Mouse (Mus musculus) CH12F3 (cell line): Measurements from ENCODE around the gene Olfr1367.

ENCODE experiments used
- in situ Hi-C: fragments of 300-500 bp; cut with MboI; formaldehyde crosslinking; loops from 2 replicates; pipeline ENCODE4 v1.14.3; 2020; ENCODE audit warnings: low sequenced_read_pairs

Gene Olfr1367

DNA sequence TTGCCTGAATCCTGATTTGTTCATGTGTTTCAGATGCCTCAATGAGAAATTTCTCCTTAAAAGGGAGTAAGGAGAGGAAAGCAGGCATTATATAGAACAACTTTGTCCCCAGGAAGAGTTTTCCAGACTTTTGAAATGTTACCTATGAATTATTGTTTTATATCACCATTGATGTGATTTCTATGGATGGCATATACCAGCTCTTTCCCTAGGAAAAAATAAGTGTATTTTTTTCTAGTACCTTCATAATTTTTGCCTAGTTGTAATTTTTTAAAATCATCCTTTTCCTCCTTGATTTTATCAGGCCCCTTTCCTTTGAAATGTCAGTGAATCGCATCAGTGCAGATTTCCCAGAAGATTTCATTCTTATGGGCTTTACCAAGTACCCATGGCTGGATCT lies at the start of gene Olfr1367:
Olfr1367 (plus strand) TSS at position 301 of the 400 bp plus-strand sequence.
- in situ Hi-C loops: no loop called here

DNA sequence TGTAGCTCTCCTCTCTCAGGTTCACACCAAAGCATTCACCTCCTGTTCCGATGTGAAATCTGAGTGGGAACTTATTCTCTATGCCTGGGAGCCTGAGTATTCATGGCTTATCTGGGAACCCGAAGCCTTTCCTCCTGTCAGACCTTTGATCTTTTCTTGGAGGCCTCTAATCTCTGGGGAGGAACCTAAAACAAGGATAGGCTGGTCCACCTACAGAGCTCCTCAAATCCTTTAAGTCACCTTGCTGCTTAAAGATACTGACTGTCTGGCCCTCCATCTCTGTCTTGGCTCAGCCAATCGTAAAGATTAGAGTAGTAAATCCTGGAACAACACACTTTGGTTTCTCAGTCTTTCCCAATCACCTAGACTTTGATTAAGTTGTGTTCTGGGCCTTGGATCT lies 48.2 kb upstream of the Olfr1367 start:
- in situ Hi-C loops: no loop called here

GRCm38 (mm10) chr13:21304483-21305066 lies 42.1 kb upstream of the Olfr1367 start:
- in situ Hi-C loops: no loop called here

DNA sequence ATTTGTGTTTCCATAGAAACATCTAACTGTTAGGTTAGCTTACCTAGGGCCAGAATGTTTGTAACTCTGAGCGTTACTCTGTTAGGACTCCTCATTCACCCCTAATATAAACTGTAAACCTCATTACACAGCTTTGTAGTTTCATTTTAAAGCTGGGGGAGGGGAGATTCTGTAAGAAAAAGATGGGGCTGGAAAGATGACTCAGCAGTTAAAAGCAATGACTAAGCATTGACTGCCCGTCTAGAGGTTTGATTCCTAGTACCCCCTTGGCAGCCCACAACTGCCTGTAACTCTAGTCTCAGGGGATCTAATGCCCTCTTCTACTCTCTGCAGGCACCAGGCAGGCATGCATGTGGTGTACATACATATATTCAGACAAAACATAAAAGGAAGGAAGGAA lies 36.9 kb upstream of the Olfr1367 start:
- in situ Hi-C loops: no loop called here

DNA sequence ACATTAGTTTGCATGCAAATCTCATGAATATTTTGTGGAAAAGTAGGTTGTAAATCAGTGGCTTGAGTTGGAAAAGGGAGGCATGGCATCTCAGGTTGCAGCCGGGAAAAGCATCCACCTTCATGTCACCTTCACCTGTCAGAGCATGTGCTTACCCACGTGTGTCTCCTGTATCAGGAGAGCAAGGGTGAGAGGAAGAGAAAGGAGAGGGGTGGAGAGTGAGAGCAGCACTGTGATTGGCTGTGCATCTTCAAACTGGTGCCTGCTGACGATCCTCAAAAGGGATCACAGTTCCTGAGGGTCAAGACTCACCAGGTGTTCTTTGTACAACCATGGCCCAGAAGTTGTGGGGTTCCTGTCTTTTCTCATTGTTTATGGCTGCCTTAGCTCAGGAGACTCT lies 34.8 kb upstream of the Olfr1367 start, which contains the start of gene Gpx6:
Gpx6 (plus strand) TSS at position 200 of the 400 bp plus-strand sequence.
- in situ Hi-C loops: no loop called here

GRCm38 (mm10) chr13:21312854-21313253 lies 33.9 kb upstream of the Olfr1367 start:
- in situ Hi-C loops: no loop called here

- in situ Hi-C loops: no loop called here
These were observed 32.8 kb upstream of the Olfr1367 start for GRCm38 (mm10) chr13:21313903-21314302.

GRCm38 (mm10) chr13:21320262-21320661 lies 26.4 kb upstream of the Olfr1367 start:
- in situ Hi-C loops: no loop called here

DNA sequence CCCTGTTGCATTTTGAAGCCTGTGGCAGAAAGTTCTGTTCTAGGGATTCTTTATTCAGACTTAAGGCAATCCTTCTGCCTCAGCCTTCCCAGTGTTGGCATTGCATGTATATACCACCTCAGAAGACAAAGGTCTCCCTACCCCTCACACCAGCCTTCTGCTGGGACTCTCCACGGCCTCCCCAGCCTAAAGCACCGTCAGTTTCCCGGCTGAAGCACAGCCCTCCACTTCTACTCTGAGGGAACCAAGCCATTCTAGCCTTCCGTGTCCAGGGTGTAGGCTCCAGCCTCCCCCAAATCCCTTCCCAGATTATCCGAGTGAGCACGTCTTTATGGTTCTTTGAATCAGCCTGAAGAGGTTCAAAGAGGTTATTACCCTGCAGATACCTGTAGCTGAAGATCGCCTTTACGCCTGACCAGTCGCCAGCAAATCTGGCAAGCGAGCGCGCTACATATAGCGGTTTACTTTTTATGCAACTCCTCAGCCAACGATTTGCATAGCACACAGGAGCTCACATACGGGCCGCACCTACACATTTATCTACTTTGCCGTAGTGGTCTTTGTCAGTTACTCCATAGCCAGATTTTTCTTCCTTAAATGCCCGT lies 24.7 kb upstream of the Olfr1367 start:
- in situ Hi-C loops: no loop called here

GRCm38 (mm10) chr13:21322509-21323375 lies 24.0 kb upstream of the Olfr1367 start:
- in situ Hi-C loops: no loop called here

DNA sequence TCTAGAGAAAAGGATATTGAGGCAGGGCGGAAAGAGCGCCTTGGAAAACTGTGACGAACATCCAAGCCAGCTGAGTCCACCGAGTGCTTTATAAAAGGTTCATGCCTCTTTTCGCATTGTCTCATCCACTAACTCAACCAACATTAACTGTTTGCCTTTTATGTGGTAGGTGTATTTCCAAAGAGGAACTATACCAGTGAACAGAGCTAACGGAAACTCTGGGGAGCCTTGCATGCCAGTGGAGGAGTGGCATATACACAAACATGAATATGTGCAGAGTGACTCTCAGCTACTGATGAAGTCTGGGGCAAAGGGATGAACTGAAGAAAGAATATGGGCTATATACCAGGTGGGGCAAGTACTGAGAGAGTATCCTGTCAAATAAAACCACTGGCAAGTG lies 23.3 kb upstream of the Olfr1367 start:
- in situ Hi-C loops: no loop called here

DNA sequence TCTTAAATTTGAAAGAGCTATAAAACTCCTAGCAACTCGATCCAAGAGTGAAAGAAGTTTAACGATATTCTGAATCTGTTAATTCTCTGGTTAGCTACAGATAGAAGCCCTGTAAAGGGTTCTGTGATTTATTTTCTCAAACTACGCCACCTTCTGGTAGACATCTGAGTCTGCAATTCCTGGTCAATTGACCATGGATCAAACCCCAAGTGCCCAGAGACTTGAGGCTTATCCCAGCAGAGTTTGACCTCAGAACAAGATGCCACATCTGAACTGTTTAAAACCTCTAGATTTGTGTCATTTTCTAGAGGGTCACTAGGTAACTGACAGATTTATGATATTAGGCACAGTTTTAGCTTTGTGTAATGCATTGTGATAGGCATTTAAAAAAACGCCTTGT lies 20.5 kb upstream of the Olfr1367 start:
- in situ Hi-C loops: no loop called here

DNA sequence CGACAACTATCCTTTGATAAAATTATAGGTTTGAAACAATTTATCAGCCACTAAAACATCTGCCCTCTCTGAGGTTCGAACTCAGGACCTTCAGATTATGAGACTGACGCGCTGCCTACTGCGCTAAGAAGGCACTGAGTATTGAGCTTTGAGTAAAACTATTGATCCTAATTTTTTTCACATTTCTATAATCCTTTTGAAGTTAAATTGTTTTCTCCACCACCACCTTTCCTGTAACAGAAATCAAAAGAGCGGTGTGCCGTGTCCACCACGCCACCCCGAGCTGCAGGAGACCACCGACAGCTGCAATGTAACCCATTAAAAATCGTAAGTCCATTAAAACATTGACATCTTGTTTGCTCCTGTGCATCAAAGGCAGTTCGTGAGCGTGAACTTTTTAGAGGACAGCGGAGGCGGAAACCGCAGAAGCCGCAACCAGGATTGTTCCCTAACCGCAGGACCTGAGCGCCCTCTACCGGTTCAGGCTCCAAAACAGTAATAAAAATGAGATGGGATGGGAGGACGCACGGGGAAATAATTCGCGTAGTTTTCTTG lies 20.0 kb upstream of the Olfr1367 start:
- in situ Hi-C loops: no loop called here

- in situ Hi-C loops: no loop called here
These were observed 19.3 kb upstream of the Olfr1367 start for GRCm38 (mm10) chr13:21327424-21327823.

GRCm38 (mm10) chr13:21350593-21350992 lies 3.9 kb downstream of the Olfr1367 start:
- in situ Hi-C loops: no loop called here

DNA sequence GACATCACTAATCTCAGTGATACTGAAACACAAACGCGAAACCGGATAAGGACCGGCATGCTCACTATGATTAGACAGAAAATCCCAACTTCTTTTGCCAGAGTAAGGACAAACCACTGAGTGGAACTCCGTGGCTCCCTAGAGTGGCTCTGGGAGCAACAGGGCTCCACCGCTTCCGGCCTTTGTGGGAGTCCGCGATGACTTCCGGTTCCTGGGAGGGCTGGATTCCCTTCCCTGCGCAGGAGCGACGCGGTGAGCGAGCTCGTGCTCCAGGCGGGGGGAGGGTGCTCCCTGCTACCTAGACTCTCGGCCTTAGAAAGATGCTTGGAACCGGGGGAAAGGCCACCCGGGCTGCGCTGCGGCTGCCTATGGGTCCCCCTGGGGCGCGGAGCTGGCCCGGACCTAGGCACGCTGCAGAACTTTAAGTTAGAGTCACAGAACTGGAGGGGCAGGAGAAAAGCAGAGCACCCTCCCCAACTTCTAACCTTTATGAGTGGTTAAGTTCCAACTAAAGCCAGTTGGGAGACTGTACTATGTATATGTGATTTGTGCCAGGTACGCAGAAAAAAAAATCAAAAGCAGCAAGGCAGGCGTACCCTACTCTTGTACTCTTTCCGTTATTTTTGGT lies 16.0 kb downstream of the Olfr1367 start, which contains the start of gene Zscan12:
Zscan12 (plus strand) TSS at position 200 of the 628 bp plus-strand sequence.
- in situ Hi-C loops: no loop called here

GRCm38 (mm10) chr13:21363719-21364118 lies 17.0 kb downstream of the Olfr1367 start:
- in situ Hi-C loops: no loop called here

GRCm38 (mm10) chr13:21366635-21367034 lies 19.9 kb downstream of the Olfr1367 start:
- in situ Hi-C loops: no loop called here

DNA sequence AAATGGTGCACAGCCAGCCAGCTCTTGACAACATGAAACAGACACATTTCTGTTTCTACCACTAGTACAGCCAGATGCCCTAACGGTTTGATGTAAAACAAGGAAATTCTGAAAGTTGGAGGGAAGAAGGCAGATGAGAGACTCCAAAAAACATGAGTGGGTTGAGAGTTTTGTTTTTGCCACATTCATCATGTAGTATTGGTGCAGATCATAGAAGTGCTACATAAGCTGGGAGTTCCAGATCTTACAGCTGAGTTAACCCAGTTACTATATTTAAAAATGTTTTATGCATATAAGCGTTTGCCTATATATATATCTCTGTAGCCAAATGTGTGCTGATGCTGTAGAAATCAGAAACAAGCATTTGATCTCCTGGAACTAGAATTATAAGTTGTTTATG lies 26.0 kb downstream of the Olfr1367 start:
- in situ Hi-C loops: no loop called here

- in situ Hi-C loops: no loop called here
These were observed 31.1 kb downstream of the Olfr1367 start for GRCm38 (mm10) chr13:21377773-21378172.

GRCm38 (mm10) chr13:21395211-21395610 lies 48.5 kb downstream of the Olfr1367 start:
- in situ Hi-C loops: no loop called here
